Mouse (Mus musculus) heart, embryonic 15.5 days (tissue): Measurements from ENCODE around the gene Clec14a. TPM values are rescaled to one million over a fixed set of nuclear protein-coding genes. Genes with fewer than 3 reads are reported as not detected.
A peak's percentile ranks its signal among the peaks of the same experiment; 100 is the strongest.
"Not testable (repeated sequence)": the region's sequence is repeated elsewhere in the genome, so short reads cannot be mapped to it uniquely, and the experiment has no call there.

Source experiments
- ATAC-seq: fragments of 200-750 bp; cut with Nextera tagmentation; replicated peaks from 2 replicates; pipeline ENCODE4 v1.8.0; 2017; ENCODE audit warnings: low read depth, moderate TSS enrichment; ENCODE audit not compliant: insufficient number of reproducible peaks, insufficient read depth, low FRiP score
- H3K27ac ChIP-seq: fragments of 300-500 bp; sonication (generic); 2 replicates; pipeline ENCODE4 v1.5.1; 2015; ENCODE audit warnings: mild to moderate bottlenecking, inconsistent platforms
- H3K27me3 ChIP-seq: fragments of 300-500 bp; sonication (generic); 2 replicates; pipeline ENCODE4 v1.6.1; 2015; ENCODE audit warnings: inconsistent platforms
- H3K36me3 ChIP-seq: fragments of 300-500 bp; sonication (generic); 2 replicates; pipeline ENCODE4 v1.6.1; 2015; ENCODE audit warnings: mild to moderate bottlenecking, inconsistent platforms
- H3K4me1 ChIP-seq: fragments of 300-500 bp; sonication (generic); replicated peaks from 2 replicates; pipeline ENCODE4 v1.6.1; 2015; ENCODE audit warnings: inconsistent platforms
- H3K4me2 ChIP-seq: fragments of 300-500 bp; sonication (generic); 2 replicates; pipeline ENCODE4 v1.6.1; 2015; ENCODE audit warnings: inconsistent platforms, mild to moderate bottlenecking, moderate library complexity
- H3K4me3 ChIP-seq: fragments of 300-500 bp; sonication (generic); 2 replicates; pipeline ENCODE4 v1.5.1; 2015; ENCODE audit warnings: mild to moderate bottlenecking, inconsistent platforms
- H3K9ac ChIP-seq: fragments of 300-500 bp; sonication (generic); 2 replicates; pipeline ENCODE4 v1.6.1; 2015; ENCODE audit warnings: mild to moderate bottlenecking, inconsistent platforms
- H3K9me3 ChIP-seq: fragments of 300-500 bp; sonication (generic); replicated peaks from 2 replicates; pipeline ENCODE4 v1.6.1; 2016; ENCODE audit warnings: inconsistent platforms
- WGBS: fragments of 180-500 bp; shearing (Covaris S2); methylation state at CpG from one replicate; pipeline ENCODE4 v1.1.7; 2015; ENCODE audit warnings: mixed read lengths; 5-methylcytosine and 5-hydroxymethylcytosine counted together
- polyA plus RNA-seq: library from polyadenylated mRNA; unstranded; fragments of >200 nt; fragmentation: Nextera tagmentation; extraction: Ambion mirVana; gene quantifications from 2 replicates; pipeline ENCODE4 v1.2.1, GENCODE M21; 2015

The Clec14a gene
- 17.9 and 18.6 TPM in 2 replicates for polyA plus RNA-seq

DNA sequence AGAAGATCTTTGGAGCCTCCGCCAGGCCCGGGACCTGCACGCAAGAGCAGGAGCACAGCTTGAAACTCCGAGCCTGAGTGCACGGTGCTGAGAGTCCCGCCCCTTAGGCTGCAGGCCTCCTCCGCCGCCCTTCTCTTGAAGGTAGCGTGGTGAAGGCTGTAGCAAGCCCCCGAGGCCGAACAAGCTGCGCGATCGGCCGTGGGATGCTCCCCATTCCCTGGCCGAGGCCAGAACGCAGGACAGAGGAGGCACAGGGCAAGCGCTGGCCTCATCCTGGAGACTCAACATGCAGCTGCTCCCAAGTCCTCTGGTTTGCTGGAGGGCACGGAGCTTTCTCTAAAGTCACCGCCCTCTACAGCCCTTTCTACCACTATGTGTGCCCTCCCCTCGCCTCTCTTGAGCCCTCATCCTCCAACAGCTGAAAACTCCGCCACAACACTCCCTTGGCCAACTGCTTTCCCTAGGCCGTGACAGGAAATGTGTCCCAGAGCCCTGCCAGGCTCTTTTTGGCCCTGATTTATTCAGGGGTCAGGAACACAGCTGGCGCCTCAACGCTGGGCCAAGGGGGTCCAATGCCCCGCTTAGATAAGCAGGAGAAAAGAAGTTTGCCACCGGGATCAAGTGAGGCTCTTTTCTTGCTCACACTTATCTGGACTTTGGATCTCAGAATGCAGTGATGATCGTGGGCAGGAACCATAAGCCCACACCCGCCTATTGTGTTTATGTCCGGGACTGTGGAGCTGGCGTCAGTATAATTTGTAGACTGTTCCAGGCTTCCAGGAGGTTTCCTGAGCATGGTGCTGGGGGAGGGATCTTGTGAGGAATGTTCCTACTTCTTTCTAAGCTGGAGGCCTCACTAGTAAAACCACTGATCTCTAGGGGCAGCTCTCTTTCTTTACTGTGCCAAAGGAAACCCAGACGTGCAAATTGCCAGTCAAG is at the start of gene Clec14a:
Gene Clec14a, minus strand, starts transcription at position 728 of the 939 bp plus-strand sequence.
- peak within 1 kb of the TSS; percentile 83 for H3K27ac ChIP-seq
- 7% methylated on average over 32 of the region's 32 CpGs for WGBS
- peak within 1 kb of the TSS; percentile 54 for H3K9ac ChIP-seq
- H3K27me3 ChIP-seq: no peaks in the 10 kb centered on the region
- H3K4me3 ChIP-seq: peak within 1 kb of the TSS; percentile 51
- no peaks in the 10 kb centered on the region for H3K9me3 ChIP-seq
- ATAC-seq: peak; percentile 85
- peaks cover 6% of the 10 kb centered on the region for H3K4me1 ChIP-seq
- H3K4me2 ChIP-seq: peak within 1 kb of the TSS; percentile 71
- no peaks in the 10 kb centered on the region for H3K36me3 ChIP-seq

DNA sequence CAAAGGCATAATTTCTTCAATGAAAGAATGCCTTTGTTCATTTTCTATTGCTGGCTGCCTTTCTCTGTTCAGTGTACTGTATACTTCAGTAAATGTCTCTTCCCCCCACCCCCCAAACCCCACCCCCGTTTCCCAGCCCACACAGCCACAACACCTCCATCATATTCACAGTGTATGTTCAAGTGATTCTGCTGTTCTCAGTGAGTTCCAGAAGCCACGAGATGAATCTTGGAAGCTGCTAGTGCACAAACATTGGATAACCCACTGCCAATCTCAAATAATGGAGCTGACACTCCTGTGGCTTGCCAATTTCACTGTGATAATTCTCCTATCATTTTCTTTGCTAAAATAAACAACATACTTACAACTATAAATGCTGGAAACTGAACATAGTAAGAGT is 38.7 kb upstream of the Clec14a start:
- ATAC-seq: no peak

DNA sequence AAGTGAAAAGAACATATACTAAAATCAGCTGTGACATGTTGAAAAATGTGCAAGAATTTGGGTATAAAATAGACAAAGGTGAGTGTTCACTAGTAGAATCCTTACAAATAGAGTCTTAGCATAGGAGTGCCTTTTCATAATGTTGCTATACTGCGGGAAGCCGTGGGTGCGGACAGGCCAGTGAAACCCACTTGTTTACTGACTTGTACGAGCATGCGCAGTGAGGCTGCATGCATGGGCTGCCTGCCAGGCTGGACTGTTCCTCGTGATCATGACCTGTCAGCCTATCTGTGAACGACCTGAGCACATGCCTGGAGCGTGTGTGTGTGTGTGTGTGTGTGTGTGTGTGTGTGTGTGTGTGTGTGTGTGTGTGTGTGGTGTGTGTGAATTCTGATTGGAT is 37.3 kb upstream of the Clec14a start:
- H3K27me3 ChIP-seq, H3K9ac ChIP-seq, H3K36me3 ChIP-seq, H3K9me3 ChIP-seq, H3K4me3 ChIP-seq, ATAC-seq, H3K4me2 ChIP-seq, H3K27ac ChIP-seq, H3K4me1 ChIP-seq: not testable (repeated sequence)
- 61% methylated on average over 8 of the region's 8 CpGs for WGBS

More for the DNA sequence above, 38.7 kb upstream of the Clec14a start:
- H3K27me3 ChIP-seq: no peaks in the 10 kb centered on the region
- H3K9me3 ChIP-seq: no peaks in the 10 kb centered on the region
- no peak overlapping the region for H3K4me2 ChIP-seq
- H3K4me1 ChIP-seq: 0 out of 2 replicates have a peak, but pooled peaks cover 2% of the 10 kb centered on the region
- WGBS: 46% methylated on average over 2 of the region's 2 CpGs
- H3K27ac ChIP-seq: no peak overlapping the region
- H3K36me3 ChIP-seq: no peaks in the 10 kb centered on the region
- no peak overlapping the region for H3K9ac ChIP-seq
- H3K4me3 ChIP-seq: no peak overlapping the region

DNA sequence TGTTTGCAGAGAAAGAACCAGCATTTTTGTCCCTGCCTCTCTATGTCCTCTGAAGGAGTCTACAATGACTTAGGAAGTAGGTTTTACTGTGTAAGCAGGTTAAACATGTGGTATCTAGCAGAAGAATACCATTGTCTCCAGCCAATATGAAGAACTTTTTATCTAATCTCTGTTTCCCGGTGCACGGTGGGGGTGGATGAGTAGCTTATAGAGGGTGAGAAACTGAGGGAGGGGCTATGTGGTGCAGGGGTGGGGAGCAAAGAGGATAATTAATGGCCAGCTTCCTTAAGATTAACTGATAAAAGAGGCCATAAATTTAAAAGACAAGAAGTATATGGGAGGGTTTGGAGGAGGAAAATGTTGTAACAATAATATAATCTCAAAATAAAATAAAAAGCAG is 36.5 kb upstream of the Clec14a start:
- Histone ChIP-seq H3K4me2 (no peak overlapping the region), H3K9me3 (no peaks in the 10 kb centered on the region), H3K27me3 (no peaks in the 10 kb centered on the region), H3K27ac (no peak overlapping the region), H3K9ac (no peak overlapping the region), H3K36me3 (no peaks in the 10 kb centered on the region), H3K4me1 (0 out of 2 replicates have a peak, but pooled peaks cover 2% of the 10 kb centered on the region), H3K4me3 (no peak overlapping the region)
- ATAC-seq: no peak
- WGBS: 19% methylated on average over 2 of the region's 2 CpGs

DNA sequence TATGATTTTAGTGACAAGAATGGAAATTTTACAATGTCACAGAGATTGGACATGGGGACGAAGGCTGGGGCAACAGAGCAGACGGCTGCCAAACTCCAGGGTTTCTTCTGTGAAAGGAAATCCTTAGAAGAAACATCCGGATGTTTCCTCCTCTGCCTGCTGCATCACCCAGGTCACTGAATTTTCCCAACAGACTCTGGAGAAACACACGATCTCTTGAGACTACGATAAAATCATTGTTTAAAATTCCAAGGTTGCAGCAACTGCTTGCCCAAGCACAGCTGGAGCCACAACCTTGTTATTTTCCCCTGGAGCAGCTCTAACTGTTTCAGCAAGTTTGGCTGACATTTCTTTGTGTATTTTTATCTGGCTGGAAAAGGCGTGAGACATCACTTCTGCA is 27.9 kb upstream of the Clec14a start:
- Histone ChIP-seq H3K27ac (peak overlapping the region; percentile 35), H3K9me3 (no peaks in the 10 kb centered on the region), H3K4me3 (no peak overlapping the region), H3K4me2 (no peak overlapping the region), H3K36me3 (no peaks in the 10 kb centered on the region), H3K27me3 (no peaks in the 10 kb centered on the region), H3K4me1 (no peaks in the 10 kb centered on the region), H3K9ac (no peak overlapping the region)
- ATAC-seq: no peak
- 55% methylated on average over 6 of the region's 6 CpGs for WGBS

DNA sequence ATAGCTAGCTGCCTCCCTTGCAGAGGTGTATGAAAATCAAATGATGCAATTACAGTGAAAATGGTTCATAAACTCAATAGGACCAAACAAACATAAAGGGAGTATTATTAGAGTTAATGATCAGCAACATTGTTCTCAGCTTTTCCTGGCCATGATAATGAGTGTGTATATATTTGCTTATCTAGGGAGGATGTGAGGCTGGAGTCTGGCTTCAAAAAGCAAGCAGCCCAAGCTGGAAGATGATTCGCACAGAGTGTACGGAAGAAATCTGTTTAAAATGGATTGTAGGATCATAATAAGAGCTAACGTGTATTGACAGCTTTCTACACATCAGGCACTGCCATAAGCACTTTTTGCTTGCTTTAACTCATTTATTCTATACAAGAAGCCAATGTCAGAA is 16.8 kb upstream of the Clec14a start:
- WGBS: 56% methylated on average over 3 of the region's 3 CpGs

DNA sequence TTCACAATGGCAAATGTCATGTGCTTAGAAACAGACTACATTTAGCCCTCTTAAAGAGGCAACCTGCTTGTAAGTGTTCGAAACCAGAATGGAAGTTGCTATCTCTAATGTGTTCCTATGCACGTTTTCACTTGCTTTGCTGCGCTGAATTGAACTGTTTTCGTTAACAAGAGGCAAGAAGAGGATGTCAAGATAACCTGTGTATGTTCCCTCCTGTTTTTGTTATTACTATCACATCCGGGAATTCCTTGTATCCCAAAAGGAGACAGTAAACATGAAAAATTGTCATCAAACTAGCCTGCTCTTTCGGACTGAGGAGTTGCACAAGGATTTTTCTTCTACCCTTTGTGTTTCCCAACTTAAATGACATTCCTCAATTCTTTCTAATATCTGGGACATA is 1.4 kb upstream of the Clec14a start:
- no peak for ATAC-seq
- H3K27me3 ChIP-seq: no peaks in the 10 kb centered on the region
- H3K4me1 ChIP-seq: peaks cover 6% of the 10 kb centered on the region
- no peak overlapping the region for H3K9ac ChIP-seq
- WGBS: 62% methylated on average over 6 of the region's 6 CpGs
- no peak overlapping the region for H3K27ac ChIP-seq
- H3K4me3 ChIP-seq: no peak overlapping the region
- no peaks in the 10 kb centered on the region for H3K36me3 ChIP-seq
- no peak overlapping the region for H3K4me2 ChIP-seq
- no peaks in the 10 kb centered on the region for H3K9me3 ChIP-seq

More for the DNA sequence above, 16.8 kb upstream of the Clec14a start:
- Histone ChIP-seq H3K4me3 (no peak overlapping the region), H3K4me2 (no peak overlapping the region), H3K27ac (no peak overlapping the region), H3K9ac (no peak overlapping the region), H3K4me1 (no peaks in the 10 kb centered on the region), H3K36me3 (no peaks in the 10 kb centered on the region), H3K27me3 (no peaks in the 10 kb centered on the region), H3K9me3 (no peaks in the 10 kb centered on the region)
- ATAC-seq: no peak

DNA sequence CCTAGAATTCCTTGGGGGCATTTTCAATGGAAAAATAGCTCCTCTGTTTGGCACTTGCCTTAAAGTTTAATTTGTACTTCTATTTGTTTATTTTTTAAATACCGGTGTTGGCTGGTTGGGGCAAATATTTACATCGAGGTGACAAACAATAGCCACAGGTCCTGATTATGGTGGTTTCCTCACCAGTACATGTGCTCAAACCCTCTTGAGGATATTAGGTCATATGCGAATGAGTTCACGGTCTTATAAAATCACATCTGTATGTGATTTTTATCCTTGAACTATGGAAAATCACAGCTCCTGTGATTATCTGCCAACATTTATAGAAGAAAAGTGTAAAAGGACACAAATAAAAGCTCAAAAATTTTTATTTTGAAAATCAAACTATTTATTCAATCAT is 415 bp upstream of the Clec14a start:
- Histone ChIP-seq H3K27ac (peak overlapping the region; percentile 83), H3K9me3 (no peaks in the 10 kb centered on the region), H3K4me3 (no peak overlapping the region), H3K9ac (no peak overlapping the region), H3K27me3 (no peaks in the 10 kb centered on the region), H3K36me3 (no peaks in the 10 kb centered on the region), H3K4me1 (peaks cover 6% of the 10 kb centered on the region), H3K4me2 (peak overlapping the region; percentile 71; the same call in 1 of the 2 replicates)
- ATAC-seq: no peak
- WGBS: 61% methylated on average over 4 of the region's 4 CpGs

DNA sequence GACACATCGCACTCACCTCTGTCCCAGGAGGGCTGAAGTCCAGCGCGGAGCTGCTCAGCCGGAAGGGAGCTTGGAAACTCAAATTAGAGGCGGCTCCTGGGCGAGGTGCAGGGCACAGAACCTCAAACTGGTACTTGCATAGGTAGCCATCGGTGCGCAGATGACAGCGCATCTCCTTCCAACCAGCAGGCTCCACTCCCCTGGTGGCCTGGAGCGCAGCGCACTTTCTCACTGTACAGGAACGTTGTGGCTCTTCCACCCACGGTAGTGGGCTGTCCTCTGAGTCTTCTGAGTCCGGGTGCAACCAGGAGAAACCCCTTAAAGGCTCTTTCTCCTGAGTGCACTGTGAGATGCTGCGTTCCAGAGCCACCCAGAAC is 916 bp downstream of the Clec14a start:
- H3K36me3 ChIP-seq: no peaks in the 10 kb centered on the region
- H3K4me2 ChIP-seq: peak overlapping the region; percentile 71
- H3K27ac ChIP-seq: peak overlapping the region; percentile 83
- H3K27me3 ChIP-seq: no peaks in the 10 kb centered on the region
- peak overlapping the region; percentile 54 for H3K9ac ChIP-seq
- ATAC-seq: peak; percentile 23
- WGBS: 2% methylated on average over 15 of the region's 15 CpGs
- peak overlapping the region; percentile 51 for H3K4me3 ChIP-seq
- H3K4me1 ChIP-seq: peaks cover 6% of the 10 kb centered on the region
- H3K9me3 ChIP-seq: no peaks in the 10 kb centered on the region

DNA sequence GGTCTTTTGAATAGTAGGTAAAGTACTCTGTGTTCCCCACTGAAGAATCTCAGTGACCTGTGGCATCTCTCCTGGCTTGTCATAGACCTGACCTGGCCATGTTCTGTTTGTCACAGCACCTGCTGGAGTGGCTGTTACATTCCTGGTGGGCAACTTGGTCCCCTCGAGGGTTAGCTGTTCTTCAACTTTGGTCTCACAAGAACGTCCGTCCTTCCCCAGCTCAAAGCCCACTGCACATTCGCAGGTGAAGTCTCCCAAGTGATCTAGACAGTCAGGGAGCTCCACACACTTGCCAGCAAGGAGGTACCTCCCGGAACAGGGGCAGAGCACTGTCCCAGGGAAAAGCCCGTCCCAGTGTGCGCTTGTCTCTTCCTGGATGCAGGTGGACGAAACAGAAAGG is 1.3 kb downstream of the Clec14a start:
- Histone ChIP-seq H3K4me2 (peak overlapping the region; percentile 71), H3K4me1 (peaks cover 6% of the 10 kb centered on the region), H3K9ac (peak overlapping the region; percentile 54), H3K27me3 (no peaks in the 10 kb centered on the region), H3K4me3 (peak overlapping the region; percentile 51), H3K36me3 (no peaks in the 10 kb centered on the region), H3K9me3 (no peaks in the 10 kb centered on the region), H3K27ac (peak overlapping the region; percentile 83)
- WGBS: 32% methylated on average over 8 of the region's 8 CpGs
- no peak for ATAC-seq

DNA sequence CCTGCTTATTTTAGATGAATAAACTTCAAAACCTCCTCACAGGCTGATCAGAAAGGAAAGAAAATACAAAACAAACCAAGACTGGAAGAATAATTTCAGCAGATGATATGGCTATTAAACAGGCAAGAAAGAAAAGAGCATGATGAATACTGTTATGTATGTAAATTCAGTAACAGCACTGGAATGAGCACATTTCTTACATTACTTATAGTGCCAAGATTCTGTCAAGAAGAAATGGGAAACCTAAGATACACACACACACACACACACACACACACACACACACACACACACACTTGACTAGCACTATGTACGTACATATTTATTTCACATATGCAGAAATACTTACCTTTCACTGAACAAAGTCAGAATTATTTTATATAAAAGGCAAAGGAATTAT is 17.2 kb downstream of the Clec14a start:
- no peaks in the 10 kb centered on the region for H3K9me3 ChIP-seq
- no peak overlapping the region for H3K27ac ChIP-seq
- no peak overlapping the region for H3K4me3 ChIP-seq
- WGBS: 62% methylated on average over 1 of the region's 1 CpGs
- no peak for ATAC-seq
- H3K4me1 ChIP-seq: no peaks in the 10 kb centered on the region
- H3K9ac ChIP-seq: no peak overlapping the region
- H3K4me2 ChIP-seq: no peak overlapping the region
- no peaks in the 10 kb centered on the region for H3K27me3 ChIP-seq
- H3K36me3 ChIP-seq: no peaks in the 10 kb centered on the region

DNA sequence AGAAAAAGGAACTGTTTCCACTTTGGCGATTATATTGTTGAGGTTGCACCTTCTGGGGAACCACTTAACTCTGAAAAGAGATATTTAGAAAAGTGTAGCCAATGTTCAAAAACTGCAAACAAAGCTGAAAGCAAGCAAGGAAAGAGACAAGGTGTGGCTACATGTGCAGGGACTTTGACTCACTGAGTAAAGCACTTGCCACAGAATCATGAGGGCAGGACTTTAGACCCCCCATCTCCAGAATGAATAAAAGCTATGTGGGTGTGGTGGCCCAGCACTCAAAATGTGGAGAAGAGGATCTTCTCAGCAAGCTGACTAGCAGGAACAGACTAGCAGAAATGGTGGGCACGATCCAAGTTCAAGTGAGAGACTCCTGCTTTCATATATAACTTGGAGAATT is 36.6 kb downstream of the Clec14a start:
- no peak overlapping the region for H3K4me2 ChIP-seq
- no peaks in the 10 kb centered on the region for H3K4me1 ChIP-seq
- 77% methylated on average over 2 of the region's 2 CpGs for WGBS
- no peak overlapping the region for H3K4me3 ChIP-seq
- no peaks in the 10 kb centered on the region for H3K27me3 ChIP-seq
- H3K9me3 ChIP-seq: no peaks in the 10 kb centered on the region
- no peaks in the 10 kb centered on the region for H3K36me3 ChIP-seq
- H3K27ac ChIP-seq: no peak overlapping the region
- no peak for ATAC-seq
- H3K9ac ChIP-seq: no peak overlapping the region
